Mouse (Mus musculus) central nervous system, embryonic 14 days (tissue): ENCODE data around the gene Gm11146. TPM values are rescaled to one million over a fixed set of nuclear protein-coding genes. Genes with fewer than 3 reads are reported as not detected.

Experiments
- polyA plus RNA-seq: library from polyadenylated mRNA; depleted of rRNA; stranded (reverse); fragments of >200 nt; gene quantifications from 2 replicates; pipeline ENCODE4 v1.2.3, GENCODE M21; 2012; rRNA removed

Gm11146 gene
- not detected in 2 replicates for polyA plus RNA-seq

GRCm38 (mm10) chr16:77601994-77602393 is at the start of gene Gm11146:
Gene Gm11146, minus strand, starts transcription at chr16:77602094.

